Mouse (Mus musculus): ENCODE data around the gene Nr4a1.

DNA sequence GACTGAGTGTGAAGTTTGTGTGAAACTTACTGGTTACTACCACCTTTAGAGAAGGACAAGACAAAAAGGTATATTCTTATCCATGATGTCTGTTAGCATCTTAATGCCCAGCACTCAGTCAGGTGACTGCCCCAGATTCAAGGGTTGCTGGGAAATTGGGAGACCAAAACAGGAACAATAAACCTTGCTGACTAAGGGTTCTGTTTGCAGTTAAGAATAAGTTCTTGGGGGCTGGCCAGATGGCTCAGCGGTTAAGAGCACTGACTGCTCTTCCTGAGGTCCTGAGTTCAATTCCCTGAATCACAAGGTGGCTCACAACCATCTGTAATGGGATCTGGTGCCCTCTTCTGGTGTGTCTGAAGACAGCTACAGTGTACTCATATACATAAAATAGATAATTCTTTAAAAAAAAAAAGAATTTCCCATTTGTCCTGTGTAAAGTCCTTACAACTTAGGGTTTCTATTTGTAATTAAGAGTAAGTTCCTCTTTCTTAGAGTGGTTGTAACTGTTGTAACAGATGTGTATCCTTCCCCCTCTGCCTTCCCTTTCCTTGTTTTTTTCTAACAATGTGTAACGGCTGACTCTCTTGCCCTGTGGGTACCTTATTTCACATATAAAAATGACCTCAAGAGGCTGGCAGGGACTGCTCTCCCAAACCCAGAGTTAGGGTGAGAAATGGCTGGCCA is 63.9 kb downstream of the Nr4a1 start:
- no peak for TF ChIP-seq CTCF (conservative IDR thresholded peaks at IDR 0.05 in 1 of 2, IDR thresholded peaks at IDR 0.05 in 1 of 2; ENCODE audit: low read depth in 2 of 2, low read length in 2 of 2)
- TF ChIP-seq MEF2A (IDR thresholded peaks at IDR 0.05; ENCODE audit: borderline replicate concordance, low read depth, low read length): no peak
- TF ChIP-seq MAX (IDR thresholded peaks at IDR 0.05; ENCODE audit: low read length): no peak
- peak; percentile 81 for TF ChIP-seq TBP (conservative IDR thresholded peaks at IDR 0.05; ENCODE audit: low read depth, low read length)
- TF ChIP-seq POLR2A (IDR thresholded peaks at IDR 0.05; ENCODE audit: low read depth, low read length): no peak

Data from CH12.LX (cell line).